Mouse (Mus musculus): ENCODE results near the gene Synpr. TPM values are rescaled to one million over a fixed set of nuclear protein-coding genes. Genes with fewer than 3 reads are reported as not detected.
"Not testable (repeated sequence)": the region's sequence is repeated elsewhere in the genome, so short reads cannot be mapped to it uniquely, and the experiment has no call there.

Gene Synpr
- 2.8 and 2.9 TPM in 2 replicates for polyA plus RNA-seq (2015; fragmentation: Nextera tagmentation; extraction: Ambion mirVana)

DNA sequence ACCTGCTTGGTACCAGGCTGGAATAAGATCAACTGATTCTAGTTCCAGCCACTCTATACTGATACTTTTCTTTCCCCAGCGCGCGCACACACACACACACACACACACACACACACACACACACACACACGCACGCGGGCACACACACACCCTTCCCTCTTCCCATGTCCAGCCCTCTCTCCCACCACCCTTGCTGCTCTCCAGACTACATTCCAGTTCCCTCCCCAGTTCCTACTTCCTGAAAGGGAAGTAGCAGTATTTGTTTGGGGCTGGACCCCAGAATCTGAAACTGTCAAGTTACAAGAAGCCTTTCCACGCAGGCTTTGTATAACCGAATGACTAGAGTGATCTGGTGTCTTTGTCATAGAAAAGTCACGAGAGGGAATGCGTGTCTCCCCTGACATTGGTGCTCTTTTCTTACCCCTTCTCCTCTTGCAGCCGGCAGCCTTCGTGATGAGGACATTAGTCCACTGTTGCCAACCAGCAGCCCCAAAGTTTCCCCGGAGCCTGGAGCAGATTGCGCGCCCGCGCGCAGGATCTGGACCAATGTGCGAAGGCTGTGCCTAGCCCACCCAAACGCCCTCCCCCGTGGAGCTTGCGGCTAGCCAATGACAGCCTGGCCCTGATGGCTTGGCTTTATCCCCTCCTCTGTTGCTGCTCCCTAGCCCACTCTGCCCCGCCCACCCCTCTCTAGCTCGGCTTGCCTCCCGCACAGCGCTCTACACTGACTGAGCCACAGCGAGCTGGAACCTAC lies at the start of gene Synpr:
Gene Synpr (plus strand): TSS at position 690 of the 754 bp plus-strand sequence.
- H3K9ac ChIP-seq: peak within 1 kb of the TSS; percentile 68
- H3K27me3 ChIP-seq: peaks cover 14% of the 10 kb centered on the region
- 0 out of 2 replicates have a peak within 1 kb of the TSS, but pooled peaks have one; percentile 4 for H3K27ac ChIP-seq
- H3K4me2 ChIP-seq: peak within 1 kb of the TSS; percentile 76
- no peaks in the 10 kb centered on the region for H3K36me3 ChIP-seq
- 6% methylated on average over 27 of the region's 27 CpGs for WGBS
- peak; percentile 100 for ATAC-seq (ENCODE audit: insufficient number of reproducible peaks, insufficient read depth, low FRiP score, low TSS enrichment, low read depth)
- H3K4me1 ChIP-seq: peaks cover 4% of the 10 kb centered on the region; the same call in 1 of the 2 replicates
- peak within 1 kb of the TSS; percentile 40 for H3K4me3 ChIP-seq
- H3K9me3 ChIP-seq: no peaks in the 10 kb centered on the region

DNA sequence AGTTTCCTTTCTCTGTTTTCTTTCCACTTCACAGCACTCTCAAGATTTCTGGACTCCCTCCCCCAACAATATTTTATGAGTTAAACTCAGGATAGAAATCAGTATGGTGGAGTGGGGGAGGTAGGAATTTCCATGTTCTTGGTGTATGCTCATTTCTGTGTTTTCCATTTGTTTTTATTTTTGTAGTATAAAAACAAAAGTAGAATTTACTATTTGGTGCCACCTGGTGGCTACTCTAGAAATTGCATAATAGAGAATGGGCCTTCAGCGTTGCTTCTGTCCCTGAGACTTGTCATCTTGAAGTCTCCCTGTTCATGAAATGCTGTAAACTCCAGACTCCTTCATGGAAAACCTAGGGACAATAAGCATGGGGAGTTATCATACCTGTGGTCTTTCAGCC lies 47.7 kb upstream of the Synpr start:
- Histone ChIP-seq H3K27ac (no peak overlapping the region), H3K36me3 (no peaks in the 10 kb centered on the region), H3K9me3 (no peaks in the 10 kb centered on the region), H3K4me3 (no peak overlapping the region), H3K9ac (no peak overlapping the region), H3K4me2 (no peak overlapping the region), H3K4me1 (no peaks in the 10 kb centered on the region), H3K27me3 (no peaks in the 10 kb centered on the region)
- WGBS: 11% methylated on average over 1 of the region's 1 CpGs
- ATAC-seq (ENCODE audit: insufficient number of reproducible peaks, insufficient read depth, low FRiP score, low TSS enrichment, low read depth): no peak

DNA sequence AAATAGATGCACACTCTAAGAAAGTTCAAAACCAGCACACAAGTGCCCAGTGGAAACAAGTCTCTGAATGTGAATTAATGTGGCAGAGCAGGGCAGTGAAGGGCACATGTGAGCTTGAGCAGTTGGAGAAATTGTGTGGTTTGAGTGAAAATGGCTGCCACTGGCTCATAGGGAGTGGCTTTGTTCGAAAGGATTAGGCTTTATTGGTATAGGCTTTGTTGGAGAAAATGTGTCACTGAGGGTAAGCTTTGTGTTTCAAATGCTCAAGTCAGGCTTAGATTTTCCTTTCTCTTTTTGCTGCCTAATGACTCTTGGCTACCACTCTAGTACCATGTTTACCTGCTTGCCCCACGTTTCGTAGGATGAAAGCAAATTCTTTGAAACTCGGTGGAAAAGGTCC lies 37.1 kb upstream of the Synpr start:
- Histone ChIP-seq H3K27ac (no peak overlapping the region), H3K9ac (no peak overlapping the region), H3K9me3 (no peaks in the 10 kb centered on the region), H3K4me1 (no peaks in the 10 kb centered on the region), H3K27me3 (no peaks in the 10 kb centered on the region), H3K4me3 (no peak overlapping the region), H3K36me3 (no peaks in the 10 kb centered on the region), H3K4me2 (no peak overlapping the region)
- WGBS: 57% methylated on average over 4 of the region's 4 CpGs
- no peak for ATAC-seq (ENCODE audit: insufficient number of reproducible peaks, insufficient read depth, low FRiP score, low TSS enrichment, low read depth)

DNA sequence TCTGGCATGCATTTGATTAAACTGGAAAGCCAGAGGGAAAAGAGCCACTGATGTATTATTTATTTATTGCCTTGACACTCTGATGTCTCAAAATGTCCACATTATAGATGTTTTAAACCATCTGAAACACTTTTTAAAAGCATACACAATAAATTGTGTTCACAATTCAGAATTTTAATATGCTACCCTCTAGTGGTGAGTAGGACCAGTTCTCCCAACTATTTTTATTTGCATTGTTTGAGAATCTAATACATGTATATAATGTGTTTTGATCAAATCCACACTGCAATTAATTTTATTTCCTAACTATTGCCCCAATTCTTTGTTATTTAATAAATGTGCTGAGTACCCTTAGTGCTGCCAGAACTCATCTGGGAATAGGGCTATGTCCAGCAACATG lies 35.2 kb upstream of the Synpr start:
- ATAC-seq (ENCODE audit: insufficient number of reproducible peaks, insufficient read depth, low FRiP score, low TSS enrichment, low read depth): no peak
- Histone ChIP-seq H3K9me3 (no peaks in the 10 kb centered on the region), H3K4me2 (no peak overlapping the region), H3K27ac (no peak overlapping the region), H3K27me3 (no peaks in the 10 kb centered on the region), H3K36me3 (no peaks in the 10 kb centered on the region), H3K9ac (no peak overlapping the region), H3K4me1 (no peaks in the 10 kb centered on the region), H3K4me3 (no peak overlapping the region)

DNA sequence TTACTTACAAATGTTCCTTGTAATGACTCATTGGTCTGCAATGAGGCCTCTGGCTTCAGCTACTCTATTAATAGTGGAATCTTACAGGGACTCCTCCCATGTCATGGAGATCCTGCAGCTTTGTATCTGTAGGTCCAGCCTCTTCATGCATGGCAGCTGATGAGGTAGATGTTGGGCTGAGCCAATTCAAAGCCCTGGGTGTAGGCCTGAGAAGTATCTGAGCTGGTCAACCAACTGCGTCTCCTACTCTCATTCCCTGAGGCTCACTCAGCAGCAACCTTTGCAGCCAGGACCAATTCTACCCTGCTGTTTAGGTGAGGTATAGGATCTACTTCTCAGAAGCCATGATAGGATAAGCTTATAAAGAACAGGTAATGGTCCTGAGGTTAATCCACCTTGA lies 32.0 kb upstream of the Synpr start:
- H3K4me2 ChIP-seq: no peak overlapping the region
- no peak overlapping the region for H3K4me3 ChIP-seq
- ATAC-seq (ENCODE audit: insufficient number of reproducible peaks, insufficient read depth, low FRiP score, low TSS enrichment, low read depth): no peak
- no peaks in the 10 kb centered on the region for H3K9me3 ChIP-seq
- H3K27me3 ChIP-seq: no peaks in the 10 kb centered on the region
- 85% methylated on average over 1 of the region's 1 CpGs for WGBS
- H3K36me3 ChIP-seq: no peaks in the 10 kb centered on the region
- H3K27ac ChIP-seq: no peak overlapping the region
- no peaks in the 10 kb centered on the region for H3K4me1 ChIP-seq
- H3K9ac ChIP-seq: no peak overlapping the region

DNA sequence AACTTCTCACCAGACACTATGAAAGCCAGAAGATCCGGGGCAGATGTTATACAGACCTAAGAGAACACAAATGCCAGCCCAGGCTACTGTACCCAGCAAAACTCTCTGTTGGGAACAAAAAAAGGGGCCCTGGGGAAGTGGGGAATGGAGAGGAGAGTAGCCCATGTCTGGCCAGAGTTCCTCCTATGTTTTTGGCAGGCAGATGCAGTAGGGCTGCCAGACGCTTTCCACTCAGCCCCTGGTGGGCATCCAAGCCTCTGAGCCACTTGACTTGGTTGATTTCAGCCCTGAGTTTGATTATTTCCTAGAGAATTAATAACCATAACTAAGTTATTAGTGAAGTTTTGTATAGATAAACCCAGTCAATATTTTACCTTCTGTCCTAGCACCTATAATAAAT lies 29.8 kb upstream of the Synpr start:
- H3K9me3 ChIP-seq; H3K9ac ChIP-seq; H3K4me2 ChIP-seq; H3K27ac ChIP-seq; H3K36me3 ChIP-seq; H3K27me3 ChIP-seq; H3K4me1 ChIP-seq; ATAC-seq (ENCODE audit: insufficient number of reproducible peaks, insufficient read depth, low FRiP score, low TSS enrichment, low read depth); H3K4me3 ChIP-seq: not testable (repeated sequence)
- WGBS: 81% methylated on average over 2 of the region's 2 CpGs

DNA sequence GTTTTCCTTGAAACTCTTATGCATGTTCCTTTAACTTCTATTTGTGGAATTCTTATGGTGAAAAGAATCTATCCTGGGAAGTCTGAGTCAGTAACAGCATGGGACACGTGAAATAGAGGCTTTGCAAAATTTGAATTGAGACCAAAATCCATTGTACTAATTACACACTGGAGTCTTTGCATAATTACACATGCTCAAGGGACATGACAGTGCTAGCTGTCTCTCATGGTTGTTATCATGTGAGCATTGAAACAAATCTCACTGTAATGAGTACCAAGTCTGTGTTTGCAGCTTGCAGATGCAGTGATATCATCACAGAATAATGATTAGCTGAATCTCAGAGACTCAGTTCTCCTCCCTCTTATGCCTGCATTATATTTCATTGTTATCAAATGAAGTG lies 22.2 kb upstream of the Synpr start:
- Histone ChIP-seq H3K27ac (no peak overlapping the region), H3K27me3 (no peaks in the 10 kb centered on the region), H3K4me3 (no peak overlapping the region), H3K4me1 (no peaks in the 10 kb centered on the region), H3K4me2 (no peak overlapping the region), H3K9ac (no peak overlapping the region), H3K36me3 (no peaks in the 10 kb centered on the region), H3K9me3 (no peaks in the 10 kb centered on the region)
- 31% methylated on average over 1 of the region's 1 CpGs for WGBS
- no peak for ATAC-seq (ENCODE audit: insufficient number of reproducible peaks, insufficient read depth, low FRiP score, low TSS enrichment, low read depth)

DNA sequence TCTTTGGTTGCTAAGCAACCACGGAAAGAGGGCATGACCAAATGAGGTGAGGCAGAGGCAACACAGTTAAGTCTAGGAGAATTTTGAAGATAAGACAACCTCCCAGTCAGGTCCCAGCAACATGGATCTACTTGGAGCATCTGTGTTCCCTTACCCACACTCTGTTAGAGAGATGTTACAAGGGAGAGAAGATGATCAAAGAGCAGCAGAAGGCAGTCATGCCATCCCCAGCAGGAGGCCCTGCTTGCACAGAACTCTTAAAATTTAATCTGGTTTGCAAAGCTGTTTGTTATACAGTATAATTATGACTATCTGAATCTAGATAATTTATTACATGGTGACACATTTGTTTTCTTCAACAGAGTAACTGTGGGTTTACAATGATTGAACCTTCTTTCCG lies 18.2 kb upstream of the Synpr start:
- H3K27ac ChIP-seq: no peak overlapping the region
- H3K4me3 ChIP-seq: no peak overlapping the region
- H3K27me3 ChIP-seq: no peaks in the 10 kb centered on the region
- ATAC-seq (ENCODE audit: insufficient number of reproducible peaks, insufficient read depth, low FRiP score, low TSS enrichment, low read depth): no peak
- WGBS: 75% methylated on average over 2 of the region's 2 CpGs
- no peak overlapping the region for H3K4me2 ChIP-seq
- H3K4me1 ChIP-seq: no peaks in the 10 kb centered on the region
- no peaks in the 10 kb centered on the region for H3K9me3 ChIP-seq
- no peak overlapping the region for H3K9ac ChIP-seq
- no peaks in the 10 kb centered on the region for H3K36me3 ChIP-seq

DNA sequence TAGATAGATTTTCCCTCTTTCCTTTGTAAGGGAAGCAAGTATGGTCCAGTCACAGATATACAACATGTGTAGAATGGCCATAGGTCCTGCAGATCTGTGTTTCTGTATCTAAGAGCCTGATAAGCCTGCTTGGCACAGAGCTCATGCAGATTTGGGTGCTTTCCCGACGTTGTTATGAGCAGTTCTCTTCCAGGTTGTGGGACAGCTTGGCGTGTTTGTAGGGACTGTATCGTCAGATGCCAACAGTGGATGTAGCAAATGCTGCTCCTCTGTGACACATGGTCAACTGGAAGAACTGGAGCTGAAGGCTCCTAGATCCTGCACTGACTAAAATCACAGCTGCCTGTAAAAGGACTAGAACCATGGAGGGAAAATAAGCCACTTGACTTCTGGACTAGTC lies 17.4 kb upstream of the Synpr start:
- ATAC-seq (ENCODE audit: insufficient number of reproducible peaks, insufficient read depth, low FRiP score, low TSS enrichment, low read depth): no peak
- WGBS: 83% methylated on average over 4 of the region's 4 CpGs
- H3K27me3 ChIP-seq: no peaks in the 10 kb centered on the region

DNA sequence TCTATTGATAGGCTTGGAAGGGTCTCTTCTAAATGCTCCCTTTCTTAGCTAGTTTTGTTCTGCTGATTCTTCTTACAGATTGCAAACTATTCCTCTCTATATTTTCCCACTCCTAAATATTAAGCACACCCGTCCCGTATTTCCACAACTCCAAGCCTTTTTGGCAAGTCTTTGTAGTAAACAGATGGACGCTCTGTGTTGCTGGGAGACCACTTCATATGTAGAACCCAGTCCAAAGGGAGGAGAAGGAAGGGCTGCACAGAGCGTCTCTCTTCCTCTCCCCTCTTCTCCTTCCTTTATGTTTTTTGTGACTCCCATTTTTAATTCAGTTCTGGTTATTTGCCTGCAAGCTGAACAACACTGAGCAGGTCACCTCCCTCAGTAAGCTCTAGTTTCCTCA lies 1.4 kb upstream of the Synpr start:
- H3K9ac ChIP-seq: no peak overlapping the region
- no peaks in the 10 kb centered on the region for H3K9me3 ChIP-seq
- peaks cover 14% of the 10 kb centered on the region for H3K27me3 ChIP-seq
- peaks cover 4% of the 10 kb centered on the region; the same call in 1 of the 2 replicates for H3K4me1 ChIP-seq
- H3K4me3 ChIP-seq: no peak overlapping the region
- ATAC-seq (ENCODE audit: insufficient number of reproducible peaks, insufficient read depth, low FRiP score, low TSS enrichment, low read depth): no peak
- H3K36me3 ChIP-seq: no peaks in the 10 kb centered on the region
- WGBS: 83% methylated on average over 4 of the region's 4 CpGs
- H3K4me2 ChIP-seq: no peak overlapping the region
- no peak overlapping the region for H3K27ac ChIP-seq

More for the DNA sequence above, 17.4 kb upstream of the Synpr start:
- H3K4me3 ChIP-seq: no peak overlapping the region
- no peak overlapping the region for H3K9ac ChIP-seq
- no peaks in the 10 kb centered on the region for H3K9me3 ChIP-seq
- H3K27ac ChIP-seq: no peak overlapping the region
- no peaks in the 10 kb centered on the region for H3K36me3 ChIP-seq
- H3K4me2 ChIP-seq: no peak overlapping the region
- H3K4me1 ChIP-seq: no peaks in the 10 kb centered on the region

DNA sequence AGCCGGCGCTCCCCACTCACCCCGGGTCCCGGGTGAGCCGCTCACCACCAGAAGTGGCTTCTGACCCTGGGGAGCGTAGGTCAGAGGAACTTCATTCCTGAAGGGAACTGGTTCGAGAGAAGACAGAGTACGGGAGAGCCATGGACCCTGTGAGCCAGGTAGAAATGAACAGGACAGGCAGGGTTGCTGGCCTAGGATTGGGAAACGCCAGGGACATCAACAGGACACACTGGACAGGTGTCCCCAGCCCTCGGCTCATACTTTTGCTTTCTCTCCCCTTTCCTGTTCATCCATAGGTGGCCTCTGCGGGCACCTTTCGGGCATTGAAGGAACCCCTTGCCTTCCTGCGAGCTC lies 242 bp downstream of the Synpr start:
- Histone ChIP-seq H3K4me1 (peaks cover 4% of the 10 kb centered on the region; the same call in 1 of the 2 replicates), H3K9me3 (no peaks in the 10 kb centered on the region), H3K27ac (no peak overlapping the region), H3K36me3 (no peaks in the 10 kb centered on the region), H3K27me3 (peaks cover 14% of the 10 kb centered on the region), H3K9ac (peak overlapping the region; percentile 68), H3K4me3 (peak overlapping the region; percentile 40), H3K4me2 (peak overlapping the region; percentile 76)
- WGBS: 13% methylated on average over 13 of the region's 13 CpGs
- no peak for ATAC-seq (ENCODE audit: insufficient number of reproducible peaks, insufficient read depth, low FRiP score, low TSS enrichment, low read depth)

DNA sequence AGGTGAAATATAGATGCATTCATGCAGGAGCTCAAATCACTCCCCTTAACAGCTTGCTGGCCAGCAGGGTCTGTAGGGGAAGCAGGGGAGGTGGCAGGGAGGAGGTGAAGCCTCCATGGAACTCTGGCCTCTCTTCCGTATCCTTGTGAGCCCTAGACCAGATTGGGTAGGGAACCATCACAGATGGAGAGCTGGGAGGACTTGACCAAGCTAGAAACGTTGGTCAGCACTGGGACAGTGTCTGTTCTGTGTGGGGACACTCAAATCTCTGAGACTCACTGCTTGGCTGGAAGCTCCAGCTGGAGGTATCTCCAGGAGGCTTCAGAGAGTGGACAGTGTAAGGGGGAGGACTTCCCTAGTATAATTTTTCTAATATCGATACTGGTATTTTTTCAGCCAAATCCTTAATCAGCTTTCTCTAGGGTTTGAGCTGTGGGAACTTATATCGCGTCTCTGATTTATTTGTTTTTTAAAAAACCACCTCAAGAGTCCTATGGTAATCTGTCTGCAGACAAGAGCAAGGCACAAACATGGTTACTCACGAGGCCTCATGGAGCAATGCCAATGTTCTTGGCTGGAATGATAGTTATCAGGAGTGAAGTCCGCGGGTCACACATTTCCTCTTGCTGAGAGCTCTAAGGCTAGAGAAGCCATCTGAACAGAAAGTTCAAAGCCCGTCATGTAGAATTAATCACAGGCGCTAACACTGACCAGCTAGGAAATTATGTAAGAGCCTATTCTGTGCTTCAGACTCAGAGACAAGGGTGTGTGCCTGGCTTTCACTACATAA lies 956 bp downstream of the Synpr start:
- Histone ChIP-seq H3K4me2 (peak overlapping the region; percentile 76), H3K27me3 (peaks cover 14% of the 10 kb centered on the region), H3K9ac (no peak overlapping the region), H3K27ac (no peak overlapping the region), H3K4me1 (peaks cover 4% of the 10 kb centered on the region; the same call in 1 of the 2 replicates), H3K9me3 (no peaks in the 10 kb centered on the region), H3K36me3 (no peaks in the 10 kb centered on the region), H3K4me3 (peak overlapping the region; percentile 40; the same call in 1 of the 2 replicates)
- no peak for ATAC-seq (ENCODE audit: insufficient number of reproducible peaks, insufficient read depth, low FRiP score, low TSS enrichment, low read depth)
- WGBS: 75% methylated on average over 10 of the region's 10 CpGs
